Mouse (Mus musculus) monocyte, adult 2 months (primary cell): Measurements from ENCODE around the gene Cfap43.

Experiments
- DNase-seq, 2 experiments: peaks; one replicate each; pipeline ENCODE4 v3.0.0; 2022; ENCODE audit warnings: low spot score in 2 of 2, low read depth in 1 of 2

The Cfap43 gene

DNA sequence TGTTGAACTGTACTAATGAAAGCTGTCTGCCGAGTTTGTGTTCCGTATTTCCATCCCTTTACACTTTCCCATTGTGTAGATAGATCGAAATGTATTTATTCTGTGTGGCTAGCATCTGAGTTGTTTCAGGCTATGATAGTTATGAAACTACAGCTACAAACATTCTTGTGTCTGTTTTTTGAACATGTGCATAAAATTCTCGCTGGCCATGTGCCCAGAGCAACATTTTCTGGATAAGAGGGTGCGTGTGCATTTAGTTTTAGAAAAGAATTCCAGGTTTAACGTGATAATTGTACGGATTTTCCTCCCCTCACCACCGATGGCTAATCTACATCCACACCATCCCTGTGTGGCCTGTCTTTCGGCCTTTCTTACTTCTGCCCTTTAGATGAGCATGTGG, 205.6 kb downstream of the Cfap43 start:
- DNase-seq, result no peak

- no peak for DNase-seq
Measured at GRCm38 (mm10) chr19:47710376-47710775, 208.7 kb downstream of the Cfap43 start.

DNA sequence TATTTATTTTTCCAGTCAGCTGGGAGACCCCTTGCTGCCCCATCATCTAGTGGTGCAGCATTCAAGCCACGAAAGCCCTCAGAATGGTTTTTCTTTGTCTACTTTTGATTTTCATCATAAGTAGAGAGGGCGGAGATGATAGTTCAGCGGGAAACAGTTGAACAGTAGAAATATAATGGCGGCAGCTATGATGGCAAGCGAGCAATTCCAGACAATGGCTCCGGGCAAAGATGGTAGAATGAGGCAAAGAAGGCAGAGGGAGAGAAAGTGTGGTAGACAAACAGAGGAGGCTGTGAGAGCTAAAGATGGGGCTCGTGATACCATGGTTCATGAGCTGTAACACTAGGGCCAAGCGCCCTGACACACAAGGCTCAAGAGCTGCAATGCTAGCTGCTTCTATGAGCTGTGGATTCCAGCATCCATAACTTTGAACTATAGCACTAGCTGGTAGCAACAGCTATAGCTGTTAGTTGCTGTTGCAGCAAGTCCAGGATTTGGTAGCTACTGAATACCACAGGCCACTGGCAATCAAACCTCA, 213.2 kb downstream of the Cfap43 start:
- no peak for DNase-seq

DNA sequence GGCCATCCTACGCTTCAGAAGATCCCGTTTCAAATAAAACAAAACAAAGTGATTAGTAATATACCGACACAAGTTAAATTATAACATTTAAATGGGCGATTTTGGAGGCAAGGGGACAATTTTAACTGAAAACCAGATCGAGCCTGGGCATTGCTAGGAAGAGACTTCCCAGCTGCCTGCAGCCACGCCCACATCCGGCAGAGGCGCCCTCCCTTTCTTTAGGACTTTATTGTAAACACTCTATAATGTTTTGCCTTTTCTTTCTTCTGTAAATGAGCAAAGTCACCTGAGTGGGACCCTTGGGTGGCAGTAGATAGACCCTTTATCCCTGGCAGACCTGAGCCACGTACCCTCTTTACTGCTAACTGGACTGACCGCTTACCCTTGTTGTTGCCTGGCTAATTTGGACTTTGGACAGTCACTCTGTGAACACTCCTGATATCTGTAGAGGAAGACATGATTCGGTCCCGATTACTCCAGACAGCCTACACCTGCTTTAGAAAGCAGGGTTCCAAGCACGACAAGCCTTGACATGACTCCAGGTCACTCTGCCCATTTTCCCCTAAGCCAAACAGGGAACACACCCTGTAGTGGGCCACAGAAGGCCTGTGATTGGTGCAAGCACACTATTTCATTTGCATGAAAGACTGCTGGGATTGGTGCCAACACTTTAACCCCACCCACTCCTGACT, 213.9 kb downstream of the Cfap43 start:
- DNase-seq, result no peak

DNA sequence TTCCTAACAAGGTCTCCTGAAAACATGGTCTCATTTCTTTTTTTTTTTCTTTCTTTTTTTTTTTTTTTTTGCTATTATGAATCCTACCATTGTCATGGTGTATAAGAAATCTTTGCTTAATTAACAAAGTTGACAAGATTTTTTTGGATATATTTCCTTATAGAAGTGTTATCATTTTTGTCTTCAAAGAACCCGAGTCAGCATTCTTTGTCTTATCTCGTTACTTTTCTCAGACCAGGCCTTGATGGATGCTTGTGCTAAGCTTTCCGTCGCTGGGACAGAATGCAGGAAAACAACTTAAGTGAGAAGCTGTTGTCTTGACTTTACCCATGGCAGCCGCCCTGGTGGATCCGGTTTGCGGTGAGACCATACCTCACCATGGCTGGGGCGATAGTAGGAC, 218.6 kb downstream of the Cfap43 start:
- no peak for DNase-seq

DNA sequence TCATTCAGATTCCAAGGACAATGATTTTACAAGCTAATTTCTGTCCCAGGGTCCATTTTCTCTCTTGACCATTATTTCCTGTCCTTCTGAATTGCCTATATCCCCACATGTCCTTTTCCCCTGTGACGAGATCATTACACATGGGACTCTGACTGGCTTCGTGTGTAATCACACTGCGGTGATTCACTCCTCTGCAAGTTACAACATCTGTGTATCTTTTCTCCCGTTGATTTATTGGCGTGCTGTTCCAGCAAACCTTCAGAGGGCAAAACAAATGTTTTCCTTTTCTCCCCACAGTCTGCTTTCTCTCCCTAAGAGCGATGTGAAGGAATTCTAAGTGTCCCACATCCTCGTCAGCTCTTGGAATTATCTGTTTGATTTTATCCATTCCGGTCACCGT, 219.3 kb downstream of the Cfap43 start:
- DNase-seq, result no peak

GRCm38 (mm10) chr19:47698266-47698665, 220.8 kb downstream of the Cfap43 start:
- no peak for DNase-seq

- DNase-seq, result no peak
Measured at GRCm38 (mm10) chr19:47697067-47697466, 222.0 kb downstream of the Cfap43 start.

- no peak for DNase-seq
Measured at GRCm38 (mm10) chr19:47696411-47696810, 222.7 kb downstream of the Cfap43 start.

GRCm38 (mm10) chr19:47695725-47696124, 223.4 kb downstream of the Cfap43 start:
- DNase-seq, result no peak

DNA sequence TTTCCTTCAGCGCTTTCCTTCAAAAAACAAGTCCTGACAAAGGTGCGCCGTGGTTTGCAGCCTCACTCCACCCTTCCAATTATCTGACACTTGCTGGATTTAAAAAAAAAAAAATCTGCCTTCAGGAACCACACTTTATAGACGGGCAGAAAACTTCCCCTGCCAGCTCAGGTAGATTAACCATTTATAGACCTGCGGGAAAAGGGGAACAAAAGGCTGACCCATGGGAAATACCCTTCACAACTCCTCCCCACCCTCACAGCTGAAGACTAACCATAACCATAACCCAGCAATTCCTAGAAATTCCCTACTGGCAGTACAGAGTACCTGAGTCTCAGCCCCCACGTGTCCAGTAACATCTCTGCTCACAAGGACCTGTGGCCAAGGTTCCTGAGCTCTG, 227.1 kb downstream of the Cfap43 start, which contains the start of gene Col17a1:
TSS of gene Col17a1 (minus strand) at position 101 of the 400 bp plus-strand sequence.
- DNase-seq, result no peak

DNA sequence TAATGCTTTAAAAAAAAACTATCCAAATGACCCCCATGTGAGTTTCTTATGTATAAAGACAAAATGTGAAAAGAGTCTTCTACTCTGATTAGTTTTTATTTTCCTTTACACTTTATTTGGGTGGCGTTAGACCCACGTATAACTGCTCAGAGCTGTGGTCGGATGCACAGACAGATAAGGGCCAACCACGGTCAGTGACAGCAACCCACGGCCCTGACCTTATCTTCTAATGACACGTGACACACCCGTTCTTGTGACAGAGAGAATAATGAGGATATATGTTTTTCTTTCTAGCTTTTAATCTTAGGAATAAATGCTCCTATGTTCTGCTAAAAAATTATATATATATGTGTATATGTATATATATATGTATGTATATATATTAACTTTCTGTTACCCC, 229.5 kb downstream of the Cfap43 start:
- no peak for DNase-seq
